Mouse (Mus musculus): ENCODE data around the gene Hoxd4. TPM values are rescaled to one million over a fixed set of nuclear protein-coding genes. Genes with fewer than 3 reads are reported as not detected.
A peak's percentile ranks its signal among the peaks of the same experiment; 100 is the strongest.

Gene Hoxd4
- polyA plus RNA-seq, 1 experiment from 2014 or later, result 4.7 TPM

DNA sequence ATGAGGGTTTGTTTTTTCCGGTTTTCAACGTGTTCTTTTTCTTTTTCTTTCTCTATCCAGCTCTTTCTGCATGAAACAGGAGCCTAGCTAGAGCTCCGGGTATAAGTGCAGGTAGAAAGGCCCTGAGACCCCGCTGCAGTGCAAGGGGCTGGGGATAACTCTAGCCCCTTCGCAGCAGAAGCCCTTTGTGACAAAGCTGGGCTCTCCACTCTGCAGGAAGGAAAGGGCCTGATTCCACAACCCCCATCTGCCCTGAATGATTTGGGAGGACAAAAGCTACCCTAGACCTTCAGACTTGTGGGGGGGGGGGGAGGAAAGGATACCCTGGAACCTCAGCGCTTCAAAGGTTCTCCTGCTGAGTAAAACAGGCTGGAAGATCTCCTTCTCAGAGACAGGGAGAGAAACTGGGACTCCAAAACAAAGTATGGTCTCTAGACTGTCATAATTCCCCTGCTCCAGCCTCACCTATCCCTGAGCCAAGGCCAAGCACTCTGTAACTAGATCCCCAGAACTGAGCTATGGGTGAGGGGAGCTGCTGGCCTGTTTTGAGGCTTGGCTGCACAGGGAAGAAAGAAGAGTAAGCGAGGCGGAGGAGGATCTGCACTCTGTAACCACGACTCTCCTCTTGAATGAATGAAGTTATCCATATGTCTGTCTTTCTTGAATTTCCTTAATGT, 35.2 kb upstream of the Hoxd4 start:
- WGBS, result 4% methylated on average over 9 of the region's 9 CpGs
- Histone ChIP-seq H3K36me3 (ENCODE audit: control insufficient read depth, insufficient read depth, low read length) (no peaks in the 10 kb centered on the region), H3K9ac (replicated peaks; ENCODE audit: low read depth, low read length) (no peak overlapping the region), H3K4me2 (ENCODE audit: low read depth, low read length) (no peak overlapping the region), H3K4me3 (ENCODE audit: low read depth, low read length) (no peak overlapping the region), H3K9me3 (ENCODE audit: control insufficient read depth, low read length) (no peaks in the 10 kb centered on the region), H3K27me3 (ENCODE audit: control insufficient read depth, insufficient read depth, low read length) (peaks cover 64% of the 10 kb centered on the region), H3K27ac (ENCODE audit: low read depth, low read length) (no peak overlapping the region), H3K4me1 (ENCODE audit: control insufficient read depth, insufficient read depth, low read length) (0 out of 2 replicates have a peak, but pooled peaks cover 6% of the 10 kb centered on the region)
- ATAC-seq (ENCODE audit: low read depth), result no peak

DNA sequence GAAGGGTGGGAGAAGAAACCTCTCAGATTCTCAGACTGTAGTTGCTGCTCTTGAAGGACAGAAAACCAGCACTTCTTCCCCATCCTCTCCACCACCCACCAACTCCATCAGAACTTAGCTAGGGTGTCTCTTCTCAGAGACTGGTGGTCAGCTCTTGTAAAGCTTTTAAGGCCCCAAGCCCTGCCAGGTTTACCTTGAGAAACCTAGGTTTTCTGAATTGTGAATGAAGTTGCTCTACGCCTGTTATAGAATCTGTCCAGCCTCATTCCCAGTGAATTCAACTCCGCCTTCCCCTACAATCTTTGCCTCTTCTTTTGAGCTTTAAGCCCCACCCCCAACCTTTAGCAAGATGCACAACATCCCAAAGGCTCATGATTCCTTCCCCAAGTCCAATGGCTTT, 34.6 kb upstream of the Hoxd4 start:
- H3K4me1 ChIP-seq (ENCODE audit: control insufficient read depth, insufficient read depth, low read length), result 0 out of 2 replicates have a peak, but pooled peaks cover 9% of the 10 kb centered on the region
- no peaks in the 10 kb centered on the region for H3K9me3 ChIP-seq (ENCODE audit: control insufficient read depth, low read length)
- no peaks in the 10 kb centered on the region for H3K36me3 ChIP-seq (ENCODE audit: control insufficient read depth, insufficient read depth, low read length)
- no peak overlapping the region for H3K27ac ChIP-seq (ENCODE audit: low read depth, low read length)
- no peak overlapping the region for H3K4me2 ChIP-seq (ENCODE audit: low read depth, low read length)
- no peak for ATAC-seq (ENCODE audit: low read depth)
- H3K27me3 ChIP-seq (ENCODE audit: control insufficient read depth, insufficient read depth, low read length), result peaks cover 59% of the 10 kb centered on the region
- 11% methylated on average over 2 of the region's 2 CpGs for WGBS
- H3K9ac ChIP-seq (replicated peaks; ENCODE audit: low read depth, low read length), result no peak overlapping the region
- no peak overlapping the region for H3K4me3 ChIP-seq (ENCODE audit: low read depth, low read length)

DNA sequence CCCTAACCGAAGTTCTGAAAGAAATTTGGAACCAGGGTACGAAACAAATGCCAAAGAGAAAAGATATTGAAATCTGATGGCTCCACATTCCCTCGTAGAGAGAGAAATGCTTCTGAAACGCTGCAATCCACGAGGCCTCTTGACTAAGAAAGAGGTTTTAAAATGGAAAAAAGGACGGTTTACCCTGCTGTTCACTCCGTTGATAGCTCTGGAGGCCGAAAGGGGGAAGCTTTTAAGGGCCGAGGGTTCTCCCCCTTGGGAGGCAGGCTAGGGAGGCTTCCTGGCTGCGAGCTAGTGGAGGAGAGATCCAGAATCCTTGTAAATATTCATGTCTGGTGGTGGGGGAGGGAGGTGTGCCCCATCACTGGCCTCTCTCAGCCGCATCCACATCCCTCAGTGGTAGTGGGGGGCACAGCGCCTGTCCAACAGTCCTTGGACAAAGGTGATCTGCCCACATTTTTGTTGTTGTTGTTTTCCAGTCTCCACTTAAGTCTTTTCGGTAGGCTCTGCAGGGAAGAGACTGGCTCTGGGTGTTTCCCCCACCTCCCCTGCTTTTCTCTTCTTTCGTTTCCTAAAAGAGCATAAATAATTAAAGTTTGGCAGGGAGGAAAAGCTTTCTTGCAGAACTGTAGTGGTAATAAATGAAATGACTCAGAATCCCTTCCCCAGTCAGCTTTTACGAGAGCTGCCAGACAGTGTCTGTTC, 32.7 kb upstream of the Hoxd4 start, which contains the start of gene Hoxd11:
Gene Hoxd11 (plus strand): TSS at position 667 of the 705 bp plus-strand sequence.
- Histone ChIP-seq H3K4me3 (ENCODE audit: low read depth, low read length) (peak within 1 kb of the TSS; percentile 42), H3K27me3 (ENCODE audit: control insufficient read depth, insufficient read depth, low read length) (peaks cover 53% of the 10 kb centered on the region), H3K27ac (ENCODE audit: low read depth, low read length) (peak within 1 kb of the TSS; percentile 81), H3K9ac (replicated peaks; ENCODE audit: low read depth, low read length) (peak within 1 kb of the TSS; percentile 39), H3K36me3 (ENCODE audit: control insufficient read depth, insufficient read depth, low read length) (no peaks in the 10 kb centered on the region), H3K4me2 (ENCODE audit: low read depth, low read length) (peak within 1 kb of the TSS; percentile 42), H3K9me3 (ENCODE audit: control insufficient read depth, low read length) (no peaks in the 10 kb centered on the region), H3K4me1 (ENCODE audit: control insufficient read depth, insufficient read depth, low read length) (0 out of 2 replicates have a peak, but pooled peaks cover 10% of the 10 kb centered on the region)
- ATAC-seq (ENCODE audit: low read depth), result no peak
- WGBS, result 3% methylated on average over 15 of the region's 15 CpGs

DNA sequence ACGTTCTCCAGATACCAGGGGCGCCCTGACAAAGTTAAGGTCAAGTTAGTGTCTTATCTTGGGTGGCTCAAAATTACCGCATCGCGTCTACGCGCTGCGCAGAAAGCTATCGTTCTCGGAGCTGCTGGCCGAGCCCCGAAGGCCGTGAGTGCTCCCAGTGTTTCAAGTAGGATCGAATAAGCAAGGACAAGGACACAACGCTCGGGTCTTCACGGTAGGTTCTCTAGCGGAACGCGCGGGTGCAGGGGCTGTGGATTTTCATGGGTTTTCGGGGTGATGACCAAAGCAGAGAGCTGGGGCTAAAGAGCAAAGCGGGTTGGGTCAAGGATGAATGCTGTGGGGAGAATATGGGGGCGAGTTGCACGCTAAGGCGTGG, 32.1 kb upstream of the Hoxd4 start:
- peak overlapping the region; percentile 42 for H3K4me2 ChIP-seq (ENCODE audit: low read depth, low read length)
- no peaks in the 10 kb centered on the region for H3K36me3 ChIP-seq (ENCODE audit: control insufficient read depth, insufficient read depth, low read length)
- H3K4me3 ChIP-seq (ENCODE audit: low read depth, low read length), result peak overlapping the region; percentile 42
- no peak for ATAC-seq (ENCODE audit: low read depth)
- H3K9ac ChIP-seq (replicated peaks; ENCODE audit: low read depth, low read length), result peak overlapping the region; percentile 39
- WGBS, result 1% methylated on average over 26 of the region's 26 CpGs
- H3K4me1 ChIP-seq (ENCODE audit: control insufficient read depth, insufficient read depth, low read length), result 0 out of 2 replicates have a peak, but pooled peaks cover 10% of the 10 kb centered on the region
- H3K9me3 ChIP-seq (ENCODE audit: control insufficient read depth, low read length), result no peaks in the 10 kb centered on the region
- peak overlapping the region; percentile 81 for H3K27ac ChIP-seq (ENCODE audit: low read depth, low read length)
- peaks cover 53% of the 10 kb centered on the region for H3K27me3 ChIP-seq (ENCODE audit: control insufficient read depth, insufficient read depth, low read length)

DNA sequence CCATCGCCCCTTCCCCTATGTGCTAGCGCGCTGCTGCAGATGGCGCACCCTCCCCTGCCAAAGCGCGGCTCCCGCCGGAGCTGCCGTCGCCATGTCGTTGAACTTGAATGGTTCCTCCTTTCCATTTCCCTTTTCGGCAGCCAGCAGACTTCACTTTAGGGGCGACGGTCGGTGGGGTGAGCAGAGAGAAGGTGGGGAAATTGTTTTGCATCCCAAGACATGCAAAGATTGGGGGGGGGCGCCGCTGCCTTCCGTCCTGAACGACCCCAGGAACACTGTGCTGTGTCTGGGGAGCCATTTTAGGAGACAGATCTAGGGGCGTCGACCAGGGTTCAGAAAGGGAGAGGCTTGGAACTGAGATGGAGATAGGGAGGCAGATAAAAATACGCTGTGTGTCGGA, 31.7 kb upstream of the Hoxd4 start:
- no peaks in the 10 kb centered on the region for H3K9me3 ChIP-seq (ENCODE audit: control insufficient read depth, low read length)
- peak overlapping the region; percentile 81 for H3K27ac ChIP-seq (ENCODE audit: low read depth, low read length)
- 0 out of 2 replicates have a peak, but pooled peaks cover 10% of the 10 kb centered on the region for H3K4me1 ChIP-seq (ENCODE audit: control insufficient read depth, insufficient read depth, low read length)
- H3K36me3 ChIP-seq (ENCODE audit: control insufficient read depth, insufficient read depth, low read length), result no peaks in the 10 kb centered on the region
- H3K4me3 ChIP-seq (ENCODE audit: low read depth, low read length), result peak overlapping the region; percentile 42
- no peak for ATAC-seq (ENCODE audit: low read depth)
- H3K9ac ChIP-seq (replicated peaks; ENCODE audit: low read depth, low read length), result peak overlapping the region; percentile 39
- WGBS, result 0% methylated on average over 23 of the region's 23 CpGs
- peaks cover 53% of the 10 kb centered on the region for H3K27me3 ChIP-seq (ENCODE audit: control insufficient read depth, insufficient read depth, low read length)
- peak overlapping the region; percentile 42 for H3K4me2 ChIP-seq (ENCODE audit: low read depth, low read length)

DNA sequence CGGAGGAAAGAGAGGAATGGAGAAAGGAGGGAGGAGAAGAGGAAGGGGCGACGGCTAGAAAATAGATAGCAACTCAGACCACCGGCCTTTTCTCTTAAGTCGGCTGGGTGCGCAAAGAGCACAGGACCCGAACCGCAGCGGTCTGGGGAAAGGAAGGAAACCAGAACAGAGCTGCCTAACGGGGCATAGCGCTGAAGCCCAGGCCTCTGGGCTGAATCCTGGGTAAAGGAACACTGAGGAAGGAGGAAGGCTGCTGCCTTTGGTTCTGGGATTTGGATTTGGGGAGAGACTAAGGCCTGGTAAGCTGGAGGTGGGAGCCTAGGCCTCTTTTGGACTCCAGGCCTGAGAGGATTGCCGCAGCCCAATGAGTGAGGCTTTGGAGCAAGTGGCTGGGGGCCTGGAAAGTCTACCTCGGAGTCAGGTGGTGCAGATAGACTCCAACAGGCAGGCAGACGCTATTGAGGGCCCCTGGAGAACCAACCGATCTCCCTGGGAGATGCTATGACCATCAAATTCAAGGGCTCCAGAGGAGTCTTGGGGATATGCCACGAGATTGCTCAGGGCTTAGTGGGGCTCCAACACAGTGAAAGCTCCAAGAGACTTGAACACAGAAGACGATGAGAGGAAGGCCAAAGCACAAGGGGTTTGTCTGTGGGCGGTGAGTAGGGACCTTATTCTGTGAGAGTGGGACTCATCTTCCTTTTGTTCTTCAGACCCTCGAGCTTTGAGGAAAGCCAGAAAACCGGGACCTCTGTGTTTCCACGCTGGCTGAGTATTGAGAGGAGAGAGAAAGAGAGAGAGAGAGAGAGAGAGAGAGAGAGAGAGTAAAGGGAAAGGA, 30.9 kb upstream of the Hoxd4 start:
- WGBS, result 3% methylated on average over 21 of the region's 21 CpGs
- H3K9me3 ChIP-seq (ENCODE audit: control insufficient read depth, low read length), result no peaks in the 10 kb centered on the region
- peaks cover 59% of the 10 kb centered on the region for H3K27me3 ChIP-seq (ENCODE audit: control insufficient read depth, insufficient read depth, low read length)
- H3K4me1 ChIP-seq (ENCODE audit: control insufficient read depth, insufficient read depth, low read length), result 0 out of 2 replicates have a peak, but pooled peaks cover 4% of the 10 kb centered on the region
- no peak for ATAC-seq (ENCODE audit: low read depth)
- peak overlapping the region; percentile 81 for H3K27ac ChIP-seq (ENCODE audit: low read depth, low read length)
- peak overlapping the region; percentile 39; the same call in 1 of the 2 replicates for H3K9ac ChIP-seq (replicated peaks; ENCODE audit: low read depth, low read length)
- H3K36me3 ChIP-seq (ENCODE audit: control insufficient read depth, insufficient read depth, low read length), result no peaks in the 10 kb centered on the region
- peak overlapping the region; percentile 42; the same call in 1 of the 2 replicates for H3K4me3 ChIP-seq (ENCODE audit: low read depth, low read length)
- H3K4me2 ChIP-seq (ENCODE audit: low read depth, low read length), result peak overlapping the region; percentile 42

DNA sequence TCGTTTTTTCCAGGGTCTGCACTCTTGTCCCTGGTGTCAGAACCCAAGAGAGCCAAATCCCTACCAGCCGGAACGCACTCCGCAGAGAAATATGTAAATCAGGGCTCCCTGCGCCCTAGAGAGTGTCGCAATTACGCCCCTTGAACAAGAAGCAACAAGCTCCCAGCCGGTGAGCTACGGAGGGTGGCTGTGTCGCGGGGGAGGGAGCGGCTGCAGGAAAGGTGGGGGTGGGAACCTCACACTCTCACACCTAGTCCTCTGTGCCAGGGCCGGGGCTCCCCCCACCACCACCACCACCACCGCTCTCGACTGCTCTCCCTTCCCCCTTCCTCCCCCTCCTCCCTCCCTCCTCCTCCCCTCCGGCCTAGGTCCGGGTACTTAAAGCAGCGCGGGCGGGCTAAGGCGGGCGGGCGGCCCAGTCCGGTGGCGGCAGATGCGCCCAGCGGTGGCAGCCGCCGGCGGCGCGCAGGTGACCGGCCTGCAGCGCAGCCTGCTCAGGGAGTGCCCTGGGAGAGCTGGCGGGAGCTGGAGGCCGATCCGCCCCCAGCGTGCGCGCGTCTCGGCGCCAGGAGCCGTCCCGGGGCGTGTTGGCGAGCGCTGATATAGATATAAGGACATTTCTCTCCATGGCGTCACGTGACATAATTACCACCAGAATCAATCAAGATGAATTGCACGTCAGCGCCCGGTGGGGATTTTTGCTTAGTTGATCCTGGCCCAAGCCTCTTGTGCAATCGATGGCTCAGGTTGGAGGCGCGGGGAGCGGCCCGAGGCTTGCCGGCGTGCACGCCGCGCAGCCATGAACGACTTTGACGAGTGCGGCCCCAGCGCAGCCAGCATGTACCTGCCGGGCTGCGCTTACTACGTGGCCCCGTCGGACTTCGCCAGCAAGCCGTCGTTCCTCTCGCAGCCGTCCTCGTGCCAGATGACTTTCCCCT, 29.9 kb upstream of the Hoxd4 start:
- Histone ChIP-seq H3K9me3 (ENCODE audit: control insufficient read depth, low read length) (no peaks in the 10 kb centered on the region), H3K4me3 (ENCODE audit: low read depth, low read length) (peak overlapping the region; percentile 42), H3K9ac (replicated peaks; ENCODE audit: low read depth, low read length) (peak overlapping the region; percentile 66), H3K27ac (ENCODE audit: low read depth, low read length) (peak overlapping the region; percentile 81), H3K4me2 (ENCODE audit: low read depth, low read length) (peak overlapping the region; percentile 42), H3K27me3 (ENCODE audit: control insufficient read depth, insufficient read depth, low read length) (peaks cover 53% of the 10 kb centered on the region), H3K36me3 (ENCODE audit: control insufficient read depth, insufficient read depth, low read length) (no peaks in the 10 kb centered on the region), H3K4me1 (ENCODE audit: control insufficient read depth, insufficient read depth, low read length) (0 out of 2 replicates have a peak, but pooled peaks cover 4% of the 10 kb centered on the region)
- ATAC-seq (ENCODE audit: low read depth), result peak; percentile 57
- WGBS, result under 1% methylated on average over 78 of the region's 78 CpGs

DNA sequence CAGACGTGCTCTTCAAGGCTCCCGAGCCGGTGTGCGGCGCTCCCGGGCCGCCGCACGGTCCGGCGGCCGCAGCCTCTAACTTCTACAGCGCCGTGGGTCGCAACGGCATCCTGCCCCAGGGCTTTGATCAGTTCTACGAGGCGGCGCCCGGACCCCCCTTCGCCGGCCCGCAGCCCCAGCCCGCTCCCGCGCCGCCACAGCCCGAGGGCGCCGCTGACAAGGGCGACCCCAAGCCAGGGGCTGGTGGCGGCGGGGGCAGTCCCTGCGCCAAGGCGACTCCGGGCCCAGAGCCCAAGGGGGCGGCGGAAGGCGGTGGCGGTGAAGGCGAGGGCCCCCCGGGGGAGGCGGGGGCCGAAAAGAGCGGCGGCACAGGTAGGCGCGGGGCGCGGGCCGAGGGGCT, 28.9 kb upstream of the Hoxd4 start:
- Histone ChIP-seq H3K36me3 (ENCODE audit: control insufficient read depth, insufficient read depth, low read length) (no peaks in the 10 kb centered on the region), H3K4me1 (ENCODE audit: control insufficient read depth, insufficient read depth, low read length) (0 out of 2 replicates have a peak, but pooled peaks cover 4% of the 10 kb centered on the region), H3K4me3 (ENCODE audit: low read depth, low read length) (peak overlapping the region; percentile 42), H3K9me3 (ENCODE audit: control insufficient read depth, low read length) (no peaks in the 10 kb centered on the region), H3K9ac (replicated peaks; ENCODE audit: low read depth, low read length) (peak overlapping the region; percentile 66), H3K4me2 (ENCODE audit: low read depth, low read length) (peak overlapping the region; percentile 42), H3K27me3 (ENCODE audit: control insufficient read depth, insufficient read depth, low read length) (peaks cover 49% of the 10 kb centered on the region), H3K27ac (ENCODE audit: low read depth, low read length) (peak overlapping the region; percentile 81)
- no peak for ATAC-seq (ENCODE audit: low read depth)
- under 1% methylated on average over 44 of the region's 51 CpGs for WGBS
